Comparison of ENCODE assay signal across 21 mouse cellular contexts in the genomic region with DNA sequence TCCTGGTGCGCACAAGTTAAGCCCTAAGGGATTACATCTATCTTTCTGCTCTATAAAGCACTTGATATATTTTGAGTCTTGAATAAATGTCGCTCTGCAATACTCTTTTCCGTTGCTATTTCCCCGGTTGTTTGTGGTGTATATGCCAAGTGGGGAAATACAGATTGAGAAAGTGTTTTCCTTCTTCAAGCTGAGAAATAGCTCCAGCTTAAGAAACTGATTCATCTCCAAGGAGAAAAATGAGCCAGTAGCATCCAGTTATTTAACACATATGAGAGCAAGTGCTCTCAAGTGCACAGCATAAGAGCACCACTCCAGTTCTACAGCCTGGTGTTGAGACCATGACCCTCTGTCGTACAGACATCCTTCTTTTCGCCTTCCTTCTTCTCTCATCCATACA.
"Had no signal": no experiment of that assay in that cellular context is flagged by ENCODE, and none has a peak within 500 bp of the region (broad histone marks: within the 10 kb centered on the region; RNA-seq: fewer than 3 reads in every experiment).

No protein-coding gene starts in this region.

- H3K27ac ChIP-seq: kidney, embryonic 15.5 days; limb, embryonic 12.5 days; limb, embryonic 15.5 days; liver, embryonic 14.5 days; lung, embryonic 15.5 days; midbrain, embryonic 15.5 days; neural tube, embryonic 13.5 days had no signal

- H3K9ac ChIP-seq: kidney, embryonic 15.5 days; limb, embryonic 12.5 days; limb, embryonic 15.5 days; liver, embryonic 14.5 days; liver, postnatal 0 days; lung, embryonic 15.5 days; midbrain, embryonic 15.5 days; neural tube, embryonic 13.5 days had no signal

- ATAC-seq: liver, postnatal 0 days; midbrain, embryonic 15.5 days had no signal

- H3K9me3 ChIP-seq: kidney, embryonic 15.5 days; limb, embryonic 12.5 days; limb, embryonic 15.5 days; lung, embryonic 15.5 days; midbrain, embryonic 15.5 days; neural tube, embryonic 13.5 days had no signal

- H3K36me3 ChIP-seq: kidney, embryonic 15.5 days; limb, embryonic 12.5 days; limb, embryonic 15.5 days; lung, embryonic 15.5 days; midbrain, embryonic 15.5 days; neural tube, embryonic 13.5 days had no signal

- H3K27me3 ChIP-seq: kidney, embryonic 15.5 days; limb, embryonic 12.5 days; limb, embryonic 15.5 days; lung, embryonic 15.5 days; midbrain, embryonic 15.5 days; neural tube, embryonic 13.5 days had no signal

- H3K4me3 ChIP-seq: kidney, embryonic 15.5 days; limb, embryonic 12.5 days; limb, embryonic 15.5 days; lung, embryonic 15.5 days; midbrain, embryonic 15.5 days; myocyte; neural tube, embryonic 13.5 days had no signal

- H3K4me1 ChIP-seq: kidney, embryonic 15.5 days; limb, embryonic 12.5 days; lung, embryonic 15.5 days; midbrain, embryonic 15.5 days; neural tube, embryonic 13.5 days had no signal

- DNase-seq: kidney, adult 11 months; kidney, adult 8-10 months; kidney, postnatal 10 days; kidney, postnatal 4 days; left cerebral cortex, postnatal 4 days; liver, postnatal 0 days; lung, postnatal 14 days; lung, postnatal 4 days; thymus, adult 2 months; thymus, postnatal 14 days; thymus, postnatal 4 days had no signal

- H3K4me2 ChIP-seq: kidney, embryonic 15.5 days; limb, embryonic 12.5 days; limb, embryonic 15.5 days; liver, embryonic 11.5 days; lung, embryonic 15.5 days; midbrain, embryonic 11.5 days; midbrain, embryonic 15.5 days; neural tube, embryonic 13.5 days had no signal
